Mouse (Mus musculus): ENCODE data around the gene Bahcc1. TPM values are rescaled to one million over a fixed set of nuclear protein-coding genes. Genes with fewer than 3 reads are reported as not detected.
A peak's percentile ranks its signal among the peaks of the same experiment; 100 is the strongest.

Gene Bahcc1
- total RNA-seq, 2 experiments from 2014 or later = 1.4 to 2.9 TPM

GRCm38 (mm10) chr11:120227571-120228051 is 5.1 kb upstream of the Bahcc1 start:
- no peak for ATAC-seq (replicated peaks; ENCODE audit: low FRiP score, poor library complexity, severe bottlenecking)

- ATAC-seq (replicated peaks; ENCODE audit: low FRiP score, poor library complexity, severe bottlenecking) = no peak
Observed at GRCm38 (mm10) chr11:120228116-120228890, 4.4 kb upstream of the Bahcc1 start.

GRCm38 (mm10) chr11:120228911-120229437 is 3.8 kb upstream of the Bahcc1 start:
- ATAC-seq (replicated peaks; ENCODE audit: low FRiP score, poor library complexity, severe bottlenecking) = no peak

GRCm38 (mm10) chr11:120229861-120230751 is 2.6 kb upstream of the Bahcc1 start:
- no peak for ATAC-seq (replicated peaks; ENCODE audit: low FRiP score, poor library complexity, severe bottlenecking)

- ATAC-seq (replicated peaks; ENCODE audit: low FRiP score, poor library complexity, severe bottlenecking) = no peak
Observed at GRCm38 (mm10) chr11:120230841-120231370, 1.8 kb upstream of the Bahcc1 start.

GRCm38 (mm10) chr11:120231379-120231778 is 1.4 kb upstream of the Bahcc1 start:
- peak; percentile 66 for ATAC-seq (replicated peaks; ENCODE audit: low FRiP score, poor library complexity, severe bottlenecking)

GRCm38 (mm10) chr11:120233441-120234135 is 841 bp downstream of the Bahcc1 start:
- no peak for ATAC-seq (replicated peaks; ENCODE audit: low FRiP score, poor library complexity, severe bottlenecking)

- ATAC-seq (replicated peaks; ENCODE audit: low FRiP score, poor library complexity, severe bottlenecking) = no peak
Observed at GRCm38 (mm10) chr11:120234136-120234775, 1.5 kb downstream of the Bahcc1 start.

GRCm38 (mm10) chr11:120234776-120235181 is 2.0 kb downstream of the Bahcc1 start:
- ATAC-seq (replicated peaks; ENCODE audit: low FRiP score, poor library complexity, severe bottlenecking) = no peak

- ATAC-seq (replicated peaks; ENCODE audit: low FRiP score, poor library complexity, severe bottlenecking) = no peak
Observed at GRCm38 (mm10) chr11:120235385-120236113, 2.8 kb downstream of the Bahcc1 start.

- no peak for ATAC-seq (replicated peaks; ENCODE audit: low FRiP score, poor library complexity, severe bottlenecking)
Observed at GRCm38 (mm10) chr11:120236114-120236437, 3.3 kb downstream of the Bahcc1 start.

GRCm38 (mm10) chr11:120236438-120237165 is 3.9 kb downstream of the Bahcc1 start:
- no peak for ATAC-seq (replicated peaks; ENCODE audit: low FRiP score, poor library complexity, severe bottlenecking)

GRCm38 (mm10) chr11:120237166-120238131 is 4.7 kb downstream of the Bahcc1 start:
- no peak for ATAC-seq (replicated peaks; ENCODE audit: low FRiP score, poor library complexity, severe bottlenecking)

GRCm38 (mm10) chr11:120238306-120238705 is 5.6 kb downstream of the Bahcc1 start:
- ATAC-seq (replicated peaks; ENCODE audit: low FRiP score, poor library complexity, severe bottlenecking) = no peak

GRCm38 (mm10) chr11:120238751-120239359 is 6.1 kb downstream of the Bahcc1 start:
- no peak for ATAC-seq (replicated peaks; ENCODE audit: low FRiP score, poor library complexity, severe bottlenecking)

GRCm38 (mm10) chr11:120239581-120239991 is 6.8 kb downstream of the Bahcc1 start:
- ATAC-seq (replicated peaks; ENCODE audit: low FRiP score, poor library complexity, severe bottlenecking) = no peak
